Mouse (Mus musculus): ENCODE data around the gene Mylpf.

- TF ChIP-seq CHD2 (IDR thresholded peaks at IDR 0.05; ENCODE audit: low read depth, low read length) (no peak), ZC3H11A (IDR thresholded peaks at IDR 0.05; ENCODE audit: borderline replicate concordance, low read depth, low read length) (no peak), ZNF384 (IDR thresholded peaks at IDR 0.05; ENCODE audit: low read depth, low read length) (no peak), HCFC1 (IDR thresholded peaks at IDR 0.05; ENCODE audit: borderline replicate concordance, insufficient read depth, low read length) (no peak)
Measured at GRCm38 (mm10) chr7:127256518-127256917, 47.8 kb downstream of the Mylpf start.
